Comparison of ENCODE assay signal across 8 mouse cellular contexts in genomic region chr17:69120533-69121358, GRCm38 (mm10). TPM values are rescaled to one million over a fixed set of nuclear protein-coding genes. Genes with fewer than 3 reads are reported as not detected.
DNase-seq lines count a peak whose midpoint lies in the region; ATAC-seq and TF ChIP-seq lines count a peak whose summit lies in the region.

No protein-coding gene starts in this region.

- 0 out of 2 replicates have a peak overlapping the region, but pooled peaks have one; percentile 3 for H3K27ac ChIP-seq in lung, embryonic 15.5 days
- H3K27ac ChIP-seq in embryonic facial prominence, embryonic 12.5 days: 0 out of 2 replicates have a peak overlapping the region, but pooled peaks have one; percentile 25
- H3K27ac ChIP-seq in intestine, embryonic 15.5 days: no peak overlapping the region
- H3K27ac ChIP-seq in midbrain, embryonic 11.5 days (ENCODE audit: low read depth, low read length): no peak overlapping the region
- no peak overlapping the region for H3K27ac ChIP-seq in left cerebral cortex, adult 2 months

- intact Hi-C loops in left cerebral cortex, adult 2 months (cut with DNase I): no loop called here

- no peak for TF ChIP-seq CTCF in lung, adult 2 months (IDR thresholded peaks at IDR 0.05; ENCODE audit: insufficient read depth, low read length)
- no peak for TF ChIP-seq CTCF in left cerebral cortex, adult 2 months (IDR thresholded peaks at IDR 0.05)

- H3K4me2 ChIP-seq in lung, embryonic 15.5 days: peak overlapping the region; percentile 51
- H3K4me2 ChIP-seq in embryonic facial prominence, embryonic 12.5 days (replicated peaks): peak overlapping the region; percentile 51
- H3K4me2 ChIP-seq in intestine, embryonic 15.5 days (replicated peaks): peak overlapping the region; percentile 52
- peak overlapping the region; percentile 35 for H3K4me2 ChIP-seq in midbrain, embryonic 11.5 days

- 2% methylated on average over 19 of the region's 19 CpGs for WGBS in lung, embryonic 15.5 days
- 3% methylated on average over 19 of the region's 19 CpGs for WGBS in lung, adult 2 months
- WGBS in embryonic facial prominence, embryonic 12.5 days: 3% methylated on average over 19 of the region's 19 CpGs
- WGBS in intestine, embryonic 15.5 days: 5% methylated on average over 19 of the region's 19 CpGs
- WGBS in midbrain, embryonic 11.5 days: 10% methylated on average over 19 of the region's 19 CpGs

- ATAC-seq in lung, embryonic 15.5 days (ENCODE audit: borderline replicate concordance, extremely low read depth, low FRiP score, low TSS enrichment): peak; percentile 65; the same call in 1 of the 2 replicates
- ATAC-seq in embryonic facial prominence, embryonic 12.5 days (ENCODE audit: insufficient number of reproducible peaks, insufficient read depth, low FRiP score, low TSS enrichment): no peak
- ATAC-seq in intestine, embryonic 15.5 days: peak; percentile 71
- ATAC-seq in midbrain, embryonic 11.5 days (ENCODE audit: low FRiP score): peak; percentile 76

- no peaks in the 10 kb centered on the region for H3K9me3 ChIP-seq in lung, embryonic 15.5 days
- no peaks in the 10 kb centered on the region for H3K9me3 ChIP-seq in embryonic facial prominence, embryonic 12.5 days
- H3K9me3 ChIP-seq in intestine, embryonic 15.5 days: no peaks in the 10 kb centered on the region
- no peaks in the 10 kb centered on the region for H3K9me3 ChIP-seq in midbrain, embryonic 11.5 days (ENCODE audit: control insufficient read depth, low read length)

- no peaks in the 10 kb centered on the region for H3K36me3 ChIP-seq in lung, embryonic 15.5 days
- no peaks in the 10 kb centered on the region for H3K36me3 ChIP-seq in embryonic facial prominence, embryonic 12.5 days
- H3K36me3 ChIP-seq in intestine, embryonic 15.5 days: no peaks in the 10 kb centered on the region
- H3K36me3 ChIP-seq in midbrain, embryonic 11.5 days (ENCODE audit: control insufficient read depth, insufficient read depth, low read length): no peaks in the 10 kb centered on the region

- H3K27me3 ChIP-seq in lung, embryonic 15.5 days: peaks cover 3% of the 10 kb centered on the region; the same call in 1 of the 2 replicates
- H3K27me3 ChIP-seq in embryonic facial prominence, embryonic 12.5 days: no peaks in the 10 kb centered on the region
- no peaks in the 10 kb centered on the region for H3K27me3 ChIP-seq in intestine, embryonic 15.5 days (replicated peaks)
- peaks cover 4% of the 10 kb centered on the region; the same call in 1 of the 2 replicates for H3K27me3 ChIP-seq in midbrain, embryonic 11.5 days (ENCODE audit: control insufficient read depth, insufficient read depth, low read length)

- no peak for DNase-seq in lung, adult 2 months
- DNase-seq in midbrain, embryonic 11.5 days (ENCODE audit: low spot score, missing footprints): peak; percentile 90
- DNase-seq in adipocyte (ENCODE audit: low spot score): no peak
- DNase-seq in MN1 (ENCODE audit: low spot score): no peak
- no peak for DNase-seq in left cerebral cortex, adult 2 months (ENCODE audit: extremely low spot score in 1 of 2, low spot score in 2 of 2)

- TF ChIP-seq POLR2A in lung, adult 2 months (IDR thresholded peaks at IDR 0.05; ENCODE audit: borderline replicate concordance, extremely low read depth, low read depth, low read length): no peak

- H3K4me3 ChIP-seq in lung, embryonic 15.5 days: peak overlapping the region; percentile 25
- H3K4me3 ChIP-seq in lung, adult 2 months (replicated peaks; ENCODE audit: extremely low read depth, low read depth, low read length): no peak overlapping the region
- H3K4me3 ChIP-seq in embryonic facial prominence, embryonic 12.5 days: peak overlapping the region; percentile 19; the same call in 1 of the 2 replicates
- peak overlapping the region; percentile 2; the same call in 1 of the 2 replicates for H3K4me3 ChIP-seq in intestine, embryonic 15.5 days (replicated peaks)
- no peak overlapping the region for H3K4me3 ChIP-seq in midbrain, embryonic 11.5 days (ENCODE audit: low read depth, low read length)
- H3K4me3 ChIP-seq in left cerebral cortex, adult 2 months: no peak overlapping the region; the same call in 1 of the 2 replicates

- no peak overlapping the region for H3K9ac ChIP-seq in lung, embryonic 15.5 days
- H3K9ac ChIP-seq in embryonic facial prominence, embryonic 12.5 days: no peak overlapping the region
- peak overlapping the region; percentile 20; the same call in 1 of the 2 replicates for H3K9ac ChIP-seq in intestine, embryonic 15.5 days
- 0 out of 2 replicates have a peak overlapping the region, but pooled peaks have one; percentile 9 for H3K9ac ChIP-seq in midbrain, embryonic 11.5 days (ENCODE audit: low read length)

- peaks cover 15% of the 10 kb centered on the region for H3K4me1 ChIP-seq in lung, embryonic 15.5 days
- no peaks in the 10 kb centered on the region for H3K4me1 ChIP-seq in lung, adult 2 months (ENCODE audit: control insufficient read depth, insufficient read depth, low read length)
- peaks cover 22% of the 10 kb centered on the region for H3K4me1 ChIP-seq in embryonic facial prominence, embryonic 12.5 days
- peaks cover 5% of the 10 kb centered on the region for H3K4me1 ChIP-seq in intestine, embryonic 15.5 days (replicated peaks)
- peaks cover 8% of the 10 kb centered on the region; the same call in 1 of the 2 replicates for H3K4me1 ChIP-seq in midbrain, embryonic 11.5 days (ENCODE audit: control insufficient read depth, insufficient read depth, low read length)

RNA-seq across cellular contexts. Expression of gene Epb41l3, which starts 45.3 kb away (rescaled TPM):
- 53.7 and 55.1 TPM in 2 replicates for polyA plus RNA-seq in lung, embryonic 15.5 days (2015; fragmentation: Nextera tagmentation; extraction: Ambion mirVana)
- 5.0 and 7.2 TPM in 2 replicates for polyA plus RNA-seq in lung, adult 2 months (2012; rRNA removed)
- 166 and 167 TPM in 2 replicates for polyA plus RNA-seq in embryonic facial prominence, embryonic 12.5 days (2016; fragmentation: Nextera tagmentation; extraction: Ambion mirVana)
- 118 and 131 TPM in 2 replicates for polyA plus RNA-seq in intestine, embryonic 15.5 days (2015; fragmentation: Nextera tagmentation; extraction: Ambion mirVana)
- 66.1 and 67.8 TPM in 2 replicates for polyA plus RNA-seq in midbrain, embryonic 11.5 days (2014; fragmentation: Nextera tagmentation; extraction: Ambion mirVana)
- 100 to 1,000 TPM; 219 to 242 TPM for total RNA-seq in left cerebral cortex, adult 2 months (2021)

Comparison
In these comparisons a context has a peak if more than half of its experiments do, and no peak if none do; other contexts are left out.
1. H3K4me3 ChIP-seq: peak in lung, embryonic 15.5 days (single experiment), embryonic facial prominence, embryonic 12.5 days (single experiment) and intestine, embryonic 15.5 days (single experiment); none in lung, adult 2 months (single experiment), midbrain, embryonic 11.5 days (single experiment) and left cerebral cortex, adult 2 months (single experiment).
2. H3K27ac ChIP-seq: peak in lung, embryonic 15.5 days (single experiment) and embryonic facial prominence, embryonic 12.5 days (single experiment); none in intestine, embryonic 15.5 days (single experiment), midbrain, embryonic 11.5 days (single experiment) and left cerebral cortex, adult 2 months (single experiment).
3. H3K9ac ChIP-seq: peak in intestine, embryonic 15.5 days (single experiment) and midbrain, embryonic 11.5 days (single experiment); none in lung, embryonic 15.5 days (single experiment) and embryonic facial prominence, embryonic 12.5 days (single experiment).
4. Peak in every context shown above with its lines, with median percentiles within 50 percentile points of each other: H3K4me2 ChIP-seq.